Comparison of ENCODE assay signal across 9 mouse cellular contexts in the genomic region with DNA sequence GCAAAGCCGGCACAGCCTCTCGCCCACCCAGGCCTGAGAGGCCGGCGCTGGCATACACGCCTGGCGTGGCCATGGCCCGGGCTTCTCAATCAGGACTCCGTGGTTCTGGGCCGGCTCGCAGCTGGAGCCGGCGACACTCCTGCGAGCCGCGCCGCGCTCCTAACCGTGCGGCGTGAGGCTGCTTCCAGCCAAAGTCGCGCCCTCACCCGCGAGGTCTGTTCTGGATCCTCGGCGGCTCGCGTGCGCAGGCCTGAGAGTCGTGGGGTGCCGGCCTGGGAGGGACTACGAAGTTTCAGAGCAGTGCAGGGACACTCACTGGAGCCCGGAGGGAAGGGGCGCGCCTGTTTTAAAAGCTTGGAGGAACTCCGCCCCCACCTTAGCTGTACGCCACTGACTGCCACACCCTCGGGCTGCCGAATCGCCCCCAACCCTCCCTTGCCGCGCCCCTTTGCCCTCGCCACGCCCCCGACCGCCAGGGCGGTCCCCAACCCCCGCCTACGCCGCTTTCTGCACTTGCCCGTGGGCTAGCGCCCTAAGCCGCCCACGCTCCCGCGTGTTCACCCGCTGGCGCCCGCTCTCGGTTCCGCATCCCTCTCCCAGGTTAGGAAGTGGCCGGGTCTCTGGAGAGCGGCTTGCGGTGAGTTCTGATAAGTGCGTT. TPM values are rescaled to one million over a fixed set of nuclear protein-coding genes. Genes with fewer than 3 reads are reported as not detected.
A peak's percentile ranks its signal among the peaks of the same experiment; 100 is the strongest.
DNase-seq lines count a peak whose midpoint lies in the region; ATAC-seq and TF ChIP-seq lines count a peak whose summit lies in the region.
"Had no signal": no experiment of that assay in that cellular context is flagged by ENCODE, and none has a peak within 500 bp of the region (broad histone marks: within the 10 kb centered on the region; RNA-seq: fewer than 3 reads in every experiment).

Gene Slc4a11 (minus strand): TSS at position 367 of the 658 bp plus-strand sequence.

- H3K36me3 ChIP-seq in G1E (replicated peaks), result no peaks in the 10 kb centered on the region
- no peaks in the 10 kb centered on the region for H3K36me3 ChIP-seq in forebrain, postnatal 0 days (ENCODE audit: insufficient read depth)
- H3K36me3 ChIP-seq in hindbrain, embryonic 12.5 days, result no peaks in the 10 kb centered on the region
- H3K36me3 ChIP-seq in limb, embryonic 12.5 days, result no peaks in the 10 kb centered on the region
- no peaks in the 10 kb centered on the region for H3K36me3 ChIP-seq in midbrain, embryonic 12.5 days

- peak; percentile 61 for DNase-seq in G1E (ENCODE audit: low spot score)
- DNase-seq in adrenal gland, postnatal 25 days, result peak; percentile 76
- peak; percentile 24 for DNase-seq in forebrain, postnatal 0 days
- DNase-seq in spleen, postnatal 14 days (ENCODE audit: low spot score in 2 of 2), result peak; percentile 49 to 50
- DNase-seq in frontal cortex, postnatal 14 days (ENCODE audit: low spot score in 2 of 2), result no peak

- H3K4me2 ChIP-seq in forebrain, postnatal 0 days (ENCODE audit: low read depth), result peak within 1 kb of the TSS; percentile 100
- peak within 1 kb of the TSS; percentile 99 for H3K4me2 ChIP-seq in hindbrain, embryonic 12.5 days (replicated peaks)
- peak within 1 kb of the TSS; percentile 98 for H3K4me2 ChIP-seq in limb, embryonic 12.5 days
- H3K4me2 ChIP-seq in midbrain, embryonic 12.5 days (replicated peaks), result peak within 1 kb of the TSS; percentile 99

- peak; percentile 34 for ATAC-seq in G1E (ENCODE audit: extremely low read depth, insufficient number of reproducible peaks, low FRiP score, poor library complexity, severe bottlenecking)
- peak; percentile 58 for ATAC-seq in forebrain, postnatal 0 days
- peak; percentile 72 for ATAC-seq in hindbrain, embryonic 12.5 days (ENCODE audit: low FRiP score)
- ATAC-seq in limb, embryonic 12.5 days (ENCODE audit: insufficient number of reproducible peaks, insufficient read depth, low FRiP score, low TSS enrichment, low read depth), result peak; percentile 80; the same call in 1 of the 2 replicates
- ATAC-seq in midbrain, embryonic 12.5 days (ENCODE audit: low FRiP score, low read depth), result peak; percentile 61

- no peak within 1 kb of the TSS for H3K27ac ChIP-seq in forebrain, postnatal 0 days (ENCODE audit: low read depth, low read length)
- H3K27ac ChIP-seq in hindbrain, embryonic 12.5 days, result no peak within 1 kb of the TSS
- H3K27ac ChIP-seq in limb, embryonic 12.5 days, result no peak within 1 kb of the TSS
- no peak within 1 kb of the TSS for H3K27ac ChIP-seq in midbrain, embryonic 12.5 days (replicated peaks)
- H3K27ac ChIP-seq: macrophage had no signal

- H3K9me3 ChIP-seq in G1E (replicated peaks), result no peaks in the 10 kb centered on the region
- no peaks in the 10 kb centered on the region for H3K9me3 ChIP-seq in forebrain, postnatal 0 days (ENCODE audit: low read length)
- H3K9me3 ChIP-seq in hindbrain, embryonic 12.5 days (replicated peaks), result no peaks in the 10 kb centered on the region
- H3K9me3 ChIP-seq in limb, embryonic 12.5 days, result no peaks in the 10 kb centered on the region
- H3K9me3 ChIP-seq in midbrain, embryonic 12.5 days, result no peaks in the 10 kb centered on the region

- 2% methylated on average over 61 of the region's 65 CpGs for WGBS in forebrain, postnatal 0 days
- under 1% methylated on average over 63 of the region's 65 CpGs for WGBS in hindbrain, embryonic 12.5 days
- WGBS in limb, embryonic 12.5 days, result under 1% methylated on average over 65 of the region's 65 CpGs
- 0% methylated on average over 65 of the region's 65 CpGs for WGBS in midbrain, embryonic 12.5 days

- no peak for TF ChIP-seq CTCF in G1E (IDR thresholded peaks at IDR 0.05; ENCODE audit: low read depth, low read length)
- TF ChIP-seq CTCF in forebrain, postnatal 0 days (IDR thresholded peaks at IDR 0.05; ENCODE audit: low read depth), result no peak

- peaks cover 59% of the 10 kb centered on the region for H3K27me3 ChIP-seq in G1E (ENCODE audit: insufficient read depth, low read length)
- H3K27me3 ChIP-seq in forebrain, postnatal 0 days (ENCODE audit: insufficient read depth, low read length), result peaks cover 12% of the 10 kb centered on the region; the same call in 1 of the 2 replicates
- H3K27me3 ChIP-seq in hindbrain, embryonic 12.5 days, result peaks cover 55% of the 10 kb centered on the region
- H3K27me3 ChIP-seq in limb, embryonic 12.5 days, result peaks cover 66% of the 10 kb centered on the region
- H3K27me3 ChIP-seq in midbrain, embryonic 12.5 days, result peaks cover 61% of the 10 kb centered on the region

- peaks cover 18% of the 10 kb centered on the region for H3K4me1 ChIP-seq in G1E (ENCODE audit: insufficient read depth, low read depth, low read length)
- H3K4me1 ChIP-seq in forebrain, postnatal 0 days (ENCODE audit: insufficient read depth), result peaks cover 8% of the 10 kb centered on the region; the same call in 1 of the 2 replicates
- peaks cover 17% of the 10 kb centered on the region for H3K4me1 ChIP-seq in hindbrain, embryonic 12.5 days
- peaks cover 5% of the 10 kb centered on the region; the same call in 1 of the 2 replicates for H3K4me1 ChIP-seq in limb, embryonic 12.5 days (replicated peaks)
- H3K4me1 ChIP-seq in midbrain, embryonic 12.5 days, result peaks cover 18% of the 10 kb centered on the region

- peak within 1 kb of the TSS; percentile 53 for H3K9ac ChIP-seq in forebrain, postnatal 0 days
- peak within 1 kb of the TSS; percentile 59 for H3K9ac ChIP-seq in hindbrain, embryonic 12.5 days
- peak within 1 kb of the TSS; percentile 59 for H3K9ac ChIP-seq in limb, embryonic 12.5 days (replicated peaks)
- peak within 1 kb of the TSS; percentile 45 for H3K9ac ChIP-seq in midbrain, embryonic 12.5 days (replicated peaks)

- H3K4me3 ChIP-seq in G1E (ENCODE audit: low read depth, low read length), result peak within 1 kb of the TSS; percentile 71
- H3K4me3 ChIP-seq in forebrain, postnatal 0 days (ENCODE audit: low read depth, low read length), result peak within 1 kb of the TSS; percentile 46
- peak within 1 kb of the TSS; percentile 52 for H3K4me3 ChIP-seq in hindbrain, embryonic 12.5 days
- peak within 1 kb of the TSS; percentile 63 for H3K4me3 ChIP-seq in limb, embryonic 12.5 days (replicated peaks)
- H3K4me3 ChIP-seq in midbrain, embryonic 12.5 days, result peak within 1 kb of the TSS; percentile 54

RNA-seq across cellular contexts. Expression of gene Slc4a11, which starts in this region (rescaled TPM):
- total RNA-seq in G1E (2014; fragmentation: Nextera tagmentation), result not detected in 2 replicates
- total RNA-seq in G1E (2017), result 0.06 and 0.66 TPM in 2 replicates
- 0.02 TPM in 2 replicates for polyA plus RNA-seq in G1E (2012)
- 2.0 and 2.1 TPM in 2 replicates for total RNA-seq in adrenal gland, postnatal 25 days (2021)
- total RNA-seq in forebrain, postnatal 0 days (2014; rRNA removed), result 0.31 and 0.76 TPM in 2 replicates
- polyA plus RNA-seq in forebrain, postnatal 0 days (2015; fragmentation: Nextera tagmentation; extraction: Ambion mirVana), result 0.28 and 0.51 TPM in 2 replicates
- polyA plus RNA-seq in hindbrain, embryonic 12.5 days (2016; fragmentation: Nextera tagmentation; extraction: Ambion mirVana), result 0.52 and 0.63 TPM in 2 replicates
- polyA plus RNA-seq in limb, embryonic 12.5 days (2016; fragmentation: Nextera tagmentation; extraction: Ambion mirVana), result 1.1 and 1.4 TPM in 2 replicates
- polyA plus RNA-seq in midbrain, embryonic 12.5 days (2016; fragmentation: Nextera tagmentation; extraction: Ambion mirVana), result 0.57 and 0.77 TPM in 2 replicates

Comparison
In these comparisons a context has a peak if more than half of its experiments do, and no peak if none do; other contexts are left out.
1. Peak in DNase-seq, ATAC-seq and H3K4me3 ChIP-seq in G1E; RNA of the gene not detected or under 1 TPM.
2. Peak in DNase-seq, ATAC-seq, H3K4me3 ChIP-seq, H3K9ac ChIP-seq and H3K4me2 ChIP-seq in forebrain, postnatal 0 days; RNA of the gene not detected or under 1 TPM.
3. Peak in ATAC-seq, H3K4me3 ChIP-seq, H3K9ac ChIP-seq and H3K4me2 ChIP-seq in hindbrain, embryonic 12.5 days; RNA of the gene not detected or under 1 TPM.
4. Peak in ATAC-seq, H3K4me3 ChIP-seq, H3K9ac ChIP-seq and H3K4me2 ChIP-seq in midbrain, embryonic 12.5 days; RNA of the gene not detected or under 1 TPM.
5. DNase-seq: peak in adrenal gland, postnatal 25 days (single experiment) and spleen, postnatal 14 days (2 of 2); none in frontal cortex, postnatal 14 days (0 of 2).
6. Peak in every context shown above with its lines, with median percentiles within 50 percentile points of each other: ATAC-seq, H3K4me3 ChIP-seq, H3K4me2 ChIP-seq and H3K9ac ChIP-seq.